Mouse (Mus musculus): ENCODE results near the gene Tm9sf2.

DNA sequence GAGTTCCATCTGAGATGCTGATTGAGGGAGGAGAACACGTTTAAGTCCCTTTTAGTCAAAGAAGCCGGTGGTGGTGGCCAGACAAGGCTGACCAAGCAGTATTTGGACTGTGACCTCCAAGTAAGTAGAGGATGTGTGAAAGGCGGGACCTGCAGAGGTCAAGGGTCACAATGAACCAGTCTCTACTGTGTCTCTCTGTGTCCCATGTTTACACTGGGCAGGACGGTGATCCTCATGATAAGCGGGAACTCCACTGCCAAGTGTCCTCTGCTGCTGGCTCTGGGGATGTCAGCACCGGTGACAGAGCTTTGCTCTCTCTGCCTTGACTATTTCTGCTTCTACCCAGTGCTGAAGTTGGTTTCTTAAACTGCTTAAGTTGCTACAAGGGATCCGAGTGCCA, 64.2 kb downstream of the Tm9sf2 start:
- TF ChIP-seq CTCF (IDR thresholded peaks at IDR 0.05): no peak
- no peak for TF ChIP-seq EP300 (IDR thresholded peaks at IDR 0.05)
